Mouse (Mus musculus) embryonic facial prominence, embryonic 11.5 days (tissue): Measurements from ENCODE around the gene Tmem59. TPM values are rescaled to one million over a fixed set of nuclear protein-coding genes. Genes with fewer than 3 reads are reported as not detected.
A peak's percentile ranks its signal among the peaks of the same experiment; 100 is the strongest.

Source experiments
- ATAC-seq: fragments of 200-750 bp; cut with Nextera tagmentation; replicated peaks from 2 replicates; pipeline ENCODE4 v1.8.0; 2017; ENCODE audit warnings: low read depth; ENCODE audit not compliant: insufficient number of reproducible peaks, low FRiP score, low TSS enrichment
- DNase-seq: peaks from one replicate; pipeline ENCODE4 v3.0.0-alpha.2; 2015; ENCODE audit warnings: low spot score
- H3K27ac ChIP-seq: fragments of 300-500 bp; sonication (generic); replicated peaks from 2 replicates; pipeline ENCODE4 v1.5.1; 2014; ENCODE audit warnings: mild to moderate bottlenecking, low read depth, low read length, control low read depth
- H3K27me3 ChIP-seq: fragments of 300-500 bp; sonication (generic); 2 replicates; pipeline ENCODE4 v1.6.1; 2014; ENCODE audit warnings: mild to moderate bottlenecking, low read length, moderate library complexity, mixed read lengths; ENCODE audit not compliant: control insufficient read depth, insufficient read depth
- H3K36me3 ChIP-seq: fragments of 300-500 bp; sonication (generic); replicated peaks from 2 replicates; pipeline ENCODE4 v1.6.1; 2014; ENCODE audit warnings: low read depth, mild to moderate bottlenecking, low read length, moderate library complexity, mixed read lengths; ENCODE audit not compliant: control insufficient read depth, insufficient read depth
- H3K4me1 ChIP-seq: fragments of 300-500 bp; sonication (generic); 2 replicates; pipeline ENCODE4 v1.6.1; 2014; ENCODE audit warnings: low read length, mixed read lengths; ENCODE audit not compliant: control insufficient read depth, insufficient read depth
- H3K4me2 ChIP-seq: fragments of 300-500 bp; sonication (generic); 2 replicates; pipeline ENCODE4 v1.6.1; 2014; ENCODE audit warnings: low read depth, mild to moderate bottlenecking, control low read depth, low read length, moderate library complexity
- H3K4me3 ChIP-seq: fragments of 300-500 bp; sonication (generic); 2 replicates; pipeline ENCODE4 v1.5.1; 2014; ENCODE audit warnings: low read depth, low read length, control low read depth
- H3K9ac ChIP-seq: fragments of 300-500 bp; sonication (generic); replicated peaks from 2 replicates; pipeline ENCODE4 v1.6.1; 2014; ENCODE audit warnings: mild to moderate bottlenecking, control low read depth, low read length
- H3K9me3 ChIP-seq: fragments of 300-500 bp; sonication (generic); replicated peaks from 2 replicates; pipeline ENCODE4 v1.6.1; 2016; ENCODE audit warnings: mild to moderate bottlenecking, low read length, inconsistent platforms, mixed read lengths; ENCODE audit not compliant: control insufficient read depth
- WGBS: fragments of 180-500 bp; shearing (Covaris S2); extraction: QIAGEN DNeasy Blood & Tissue Kit; methylation state at CpG from one replicate; pipeline ENCODE4 v1.1.7; 2014; 5-methylcytosine and 5-hydroxymethylcytosine counted together
- polyA plus RNA-seq: library from polyadenylated mRNA; unstranded; fragments of >200 nt; fragmentation: Nextera tagmentation; extraction: Ambion mirVana; gene quantifications from 2 replicates; pipeline ENCODE4 v1.2.1, GENCODE M21; 2014

The Tmem59 gene
- polyA plus RNA-seq, 1 experiment from 2014 or later = 370 TPM

DNA sequence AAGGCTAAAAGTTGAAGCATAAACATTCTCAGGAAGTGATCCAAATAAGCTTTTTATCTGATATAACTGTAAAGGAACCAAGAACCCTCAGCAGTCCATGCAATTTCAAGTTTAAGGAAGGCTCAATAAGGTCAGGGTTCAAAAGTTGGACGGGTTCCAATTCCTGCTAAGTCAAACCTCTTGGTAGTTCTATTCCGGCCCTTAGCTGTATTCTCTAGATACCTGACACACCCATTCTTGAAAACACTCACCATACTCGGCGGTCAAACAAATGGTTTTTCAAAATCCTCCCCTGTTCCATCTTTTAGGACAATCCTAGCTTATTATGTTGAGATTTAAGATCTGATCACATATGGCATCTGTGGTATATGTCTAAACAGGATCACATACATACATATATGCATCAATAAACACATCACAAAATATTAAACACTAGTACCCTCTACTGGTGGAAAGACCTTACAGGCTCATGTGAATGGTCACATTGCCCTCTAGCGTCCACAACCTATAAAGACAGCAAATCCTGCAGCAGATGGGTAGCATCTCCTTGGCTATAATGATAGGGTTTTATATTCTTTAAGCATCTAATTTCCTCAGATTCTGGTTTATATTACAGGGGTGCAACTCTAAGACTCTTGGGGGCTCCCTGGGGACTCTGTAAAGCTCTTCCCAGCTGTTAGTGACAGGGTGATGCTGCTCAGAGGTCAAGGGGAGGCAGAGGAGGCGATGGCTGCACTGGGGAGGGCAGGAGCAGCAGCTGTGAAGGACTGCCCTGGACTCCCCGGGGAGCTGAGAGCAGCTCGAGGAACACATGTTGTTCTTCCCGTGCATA lies 14.2 kb upstream of the Tmem59 start:
- no peaks in the 10 kb centered on the region for H3K9me3 ChIP-seq
- WGBS = 45% methylated on average over 9 of the region's 9 CpGs
- DNase-seq = peak; percentile 88
- no peak overlapping the region for H3K27ac ChIP-seq
- no peaks in the 10 kb centered on the region for H3K4me1 ChIP-seq
- no peak overlapping the region for H3K9ac ChIP-seq
- peak; percentile 70 for ATAC-seq
- no peak overlapping the region for H3K4me3 ChIP-seq
- no peak overlapping the region for H3K4me2 ChIP-seq
- no peaks in the 10 kb centered on the region for H3K27me3 ChIP-seq
- H3K36me3 ChIP-seq = no peaks in the 10 kb centered on the region

DNA sequence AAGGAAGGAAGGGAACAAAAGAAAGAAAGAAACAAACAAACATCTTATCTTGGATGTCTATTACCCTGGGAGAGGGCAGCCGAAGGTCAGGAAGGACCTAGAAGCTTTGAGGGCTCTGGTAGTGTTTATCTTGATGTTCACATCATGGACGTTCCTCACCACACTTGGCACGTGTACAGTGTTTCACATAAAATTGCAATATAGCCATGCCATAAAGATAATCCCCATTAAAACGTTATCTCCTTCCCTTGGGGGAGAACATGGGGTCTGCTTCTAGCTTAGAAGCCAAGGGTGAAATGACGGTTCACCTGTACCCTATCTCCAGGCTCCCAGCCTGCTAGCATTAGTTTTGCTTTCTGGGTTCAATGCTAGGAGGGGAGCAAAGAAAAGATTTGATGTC lies 11.5 kb upstream of the Tmem59 start:
- no peak overlapping the region for H3K4me2 ChIP-seq
- H3K4me3 ChIP-seq = no peak overlapping the region
- H3K27me3 ChIP-seq = no peaks in the 10 kb centered on the region
- H3K36me3 ChIP-seq = no peaks in the 10 kb centered on the region
- 86% methylated on average over 5 of the region's 5 CpGs for WGBS
- H3K4me1 ChIP-seq = no peaks in the 10 kb centered on the region
- ATAC-seq (no peak), DNase-seq (no peak)
- no peak overlapping the region for H3K27ac ChIP-seq
- H3K9me3 ChIP-seq = no peaks in the 10 kb centered on the region
- H3K9ac ChIP-seq = no peak overlapping the region

DNA sequence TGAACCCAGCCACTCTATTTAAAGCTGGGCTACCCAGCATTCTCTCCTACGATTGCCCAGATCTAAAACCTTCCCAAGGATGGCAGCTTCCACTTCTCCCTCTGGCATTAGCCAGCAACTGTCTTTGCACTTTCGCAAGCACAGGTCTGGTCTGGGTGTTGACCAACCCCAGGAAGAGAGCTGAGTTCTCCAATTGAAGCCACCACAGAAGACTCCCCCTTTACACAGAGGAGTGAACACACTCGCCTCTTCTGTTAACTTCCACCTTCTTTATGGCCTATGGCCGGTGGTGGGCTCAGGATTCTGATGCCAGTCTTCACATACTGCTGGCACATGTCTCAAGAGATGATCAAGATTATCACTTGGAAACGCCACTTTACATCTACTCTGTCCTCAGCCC lies 10.4 kb upstream of the Tmem59 start:
- no peaks in the 10 kb centered on the region; the same call in 1 of the 2 replicates for H3K36me3 ChIP-seq
- ATAC-seq = no peak
- H3K4me2 ChIP-seq = no peak overlapping the region
- WGBS = 89% methylated on average over 5 of the region's 5 CpGs
- no peak for DNase-seq
- H3K4me1 ChIP-seq = no peaks in the 10 kb centered on the region
- no peaks in the 10 kb centered on the region for H3K27me3 ChIP-seq
- H3K9ac ChIP-seq = no peak overlapping the region
- no peak overlapping the region for H3K4me3 ChIP-seq
- H3K27ac ChIP-seq = no peak overlapping the region
- H3K9me3 ChIP-seq = no peaks in the 10 kb centered on the region

DNA sequence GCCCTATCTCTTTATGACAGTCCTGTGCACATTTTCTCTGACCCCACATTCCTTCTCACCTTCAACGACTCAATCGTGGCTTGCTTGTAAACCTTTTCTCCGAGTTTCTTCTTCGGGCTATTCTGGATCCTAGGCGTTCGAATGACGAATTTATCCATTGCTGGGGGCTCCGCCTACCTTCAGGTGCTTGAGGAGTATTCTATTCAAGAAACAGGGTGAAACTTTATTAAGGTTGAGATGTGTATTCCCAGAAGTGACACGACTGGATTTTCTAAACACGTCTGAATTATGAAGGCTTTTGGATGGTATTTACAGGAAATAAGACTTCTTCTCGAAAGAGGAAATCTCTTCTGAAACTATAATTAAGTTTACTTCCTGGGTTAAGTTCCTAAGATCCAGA lies 693 bp upstream of the Tmem59 start:
- ATAC-seq = no peak
- H3K4me1 ChIP-seq = no peaks in the 10 kb centered on the region
- H3K4me3 ChIP-seq = peak overlapping the region; percentile 98
- no peak for DNase-seq
- H3K27ac ChIP-seq = peak overlapping the region; percentile 95; the same call in 1 of the 2 replicates
- H3K9me3 ChIP-seq = no peaks in the 10 kb centered on the region
- H3K36me3 ChIP-seq = no peaks in the 10 kb centered on the region; the same call in 1 of the 2 replicates
- H3K4me2 ChIP-seq = peak overlapping the region; percentile 58
- no peaks in the 10 kb centered on the region for H3K27me3 ChIP-seq
- H3K9ac ChIP-seq = peak overlapping the region; percentile 82
- WGBS = 56% methylated on average over 11 of the region's 11 CpGs

GRCm38 (mm10) chr4:107178830-107179490 lies 761 bp downstream of the Tmem59 start, which contains the start of gene Tceanc2:
Tceanc2 (minus strand) TSS chr4:107179116.
- WGBS = under 1% methylated on average over 47 of the region's 47 CpGs
- peak; percentile 75 for ATAC-seq
- H3K4me3 ChIP-seq = peak within 1 kb of the TSS; percentile 98
- no peaks in the 10 kb centered on the region for H3K27me3 ChIP-seq
- no peaks in the 10 kb centered on the region for H3K4me1 ChIP-seq
- H3K9ac ChIP-seq = peak within 1 kb of the TSS; percentile 82
- H3K9me3 ChIP-seq = no peaks in the 10 kb centered on the region
- peak within 1 kb of the TSS; percentile 58 for H3K4me2 ChIP-seq
- peak; percentile 61 for DNase-seq
- peak within 1 kb of the TSS; percentile 95 for H3K27ac ChIP-seq
- H3K36me3 ChIP-seq = no peaks in the 10 kb centered on the region; the same call in 1 of the 2 replicates

- Histone ChIP-seq H3K27ac (peak overlapping the region; percentile 95; the same call in 1 of the 2 replicates), H3K4me3 (peak overlapping the region; percentile 98), H3K9me3 (no peaks in the 10 kb centered on the region), H3K9ac (peak overlapping the region; percentile 82), H3K4me2 (peak overlapping the region; percentile 54), H3K4me1 (no peaks in the 10 kb centered on the region), H3K36me3 (no peaks in the 10 kb centered on the region; the same call in 1 of the 2 replicates), H3K27me3 (no peaks in the 10 kb centered on the region)
- DNase-seq = peak; percentile 33
- WGBS = 6% methylated on average over 8 of the region's 8 CpGs
- ATAC-seq = no peak
Measured at GRCm38 (mm10) chr4:107179561-107179960, 1.4 kb downstream of the Tmem59 start.

DNA sequence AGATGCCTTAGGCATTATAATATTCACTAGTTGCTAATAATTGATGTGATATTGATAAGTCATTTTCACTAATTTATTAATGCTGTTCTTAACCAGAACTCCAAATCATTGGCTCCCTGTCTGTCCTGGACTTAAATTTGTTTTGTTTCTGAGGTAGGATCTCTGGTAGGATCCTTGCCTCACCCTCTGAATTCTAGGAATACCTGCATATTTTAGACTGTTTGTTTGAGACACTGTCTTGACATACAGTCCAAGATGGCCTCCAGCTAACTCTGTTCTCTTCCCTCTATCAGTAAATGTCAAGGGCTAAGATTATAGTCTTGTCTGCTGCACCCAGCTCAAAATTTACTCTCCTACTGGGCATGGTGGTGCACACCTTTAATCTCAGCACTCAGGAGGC lies 2.5 kb downstream of the Tmem59 start:
- no peak overlapping the region for H3K4me3 ChIP-seq
- no peaks in the 10 kb centered on the region for H3K4me1 ChIP-seq
- ATAC-seq (no peak), DNase-seq (no peak)
- H3K9ac ChIP-seq = no peak overlapping the region
- no peak overlapping the region for H3K4me2 ChIP-seq
- no peaks in the 10 kb centered on the region for H3K9me3 ChIP-seq
- H3K27ac ChIP-seq = no peak overlapping the region
- H3K27me3 ChIP-seq = no peaks in the 10 kb centered on the region
- H3K36me3 ChIP-seq = no peaks in the 10 kb centered on the region

GRCm38 (mm10) chr4:107181866-107182265 lies 3.7 kb downstream of the Tmem59 start:
- DNase-seq = no peak
- no peaks in the 10 kb centered on the region for H3K9me3 ChIP-seq
- no peaks in the 10 kb centered on the region for H3K27me3 ChIP-seq
- H3K27ac ChIP-seq = no peak overlapping the region
- no peaks in the 10 kb centered on the region; the same call in 1 of the 2 replicates for H3K36me3 ChIP-seq
- no peaks in the 10 kb centered on the region for H3K4me1 ChIP-seq
- no peak for ATAC-seq
- WGBS = 81% methylated on average over 6 of the region's 6 CpGs
- no peak overlapping the region for H3K4me3 ChIP-seq
- no peak overlapping the region for H3K4me2 ChIP-seq
- no peak overlapping the region for H3K9ac ChIP-seq
